Mouse (Mus musculus): Measurements from ENCODE around the gene Atrnl1.
"Not testable (repeated sequence)": the region's sequence is repeated elsewhere in the genome, so short reads cannot be mapped to it uniquely, and the experiment has no call there.

Gene Atrnl1

GRCm38 (mm10) chr19:58023216-58023825 is 412.5 kb downstream of the Atrnl1 start:
- DNase-seq (ENCODE audit: low read depth, low spot score) = no peak

- DNase-seq (ENCODE audit: low read depth, low spot score) = no peak
Measured at GRCm38 (mm10) chr19:58025053-58025452, 414.2 kb downstream of the Atrnl1 start.

GRCm38 (mm10) chr19:58029661-58030060 is 418.8 kb downstream of the Atrnl1 start:
- no peak for DNase-seq (ENCODE audit: low read depth, low spot score)

GRCm38 (mm10) chr19:58033241-58033640 is 422.4 kb downstream of the Atrnl1 start:
- DNase-seq (ENCODE audit: low read depth, low spot score) = no peak

GRCm38 (mm10) chr19:58036166-58036565 is 425.3 kb downstream of the Atrnl1 start:
- DNase-seq (ENCODE audit: low read depth, low spot score) = no peak

GRCm38 (mm10) chr19:58043120-58043519 is 432.3 kb downstream of the Atrnl1 start:
- no peak for DNase-seq (ENCODE audit: low read depth, low spot score)

- peak; percentile 51 for DNase-seq (ENCODE audit: low read depth, low spot score)
Measured at GRCm38 (mm10) chr19:58043550-58043949, 432.7 kb downstream of the Atrnl1 start.

- peak; percentile 73 for DNase-seq (ENCODE audit: low read depth, low spot score)
Measured at GRCm38 (mm10) chr19:58044816-58045215, 434.0 kb downstream of the Atrnl1 start.

GRCm38 (mm10) chr19:58046656-58047055 is 435.8 kb downstream of the Atrnl1 start:
- no peak for DNase-seq (ENCODE audit: low read depth, low spot score)

GRCm38 (mm10) chr19:58050410-58050809 is 439.6 kb downstream of the Atrnl1 start:
- not testable (repeated sequence) for DNase-seq (ENCODE audit: low read depth, low spot score)

- no peak for DNase-seq (ENCODE audit: low read depth, low spot score)
Measured at GRCm38 (mm10) chr19:58050986-58051385, 440.2 kb downstream of the Atrnl1 start.

GRCm38 (mm10) chr19:58051905-58052304 is 441.1 kb downstream of the Atrnl1 start:
- DNase-seq (ENCODE audit: low read depth, low spot score) = no peak

- no peak for DNase-seq (ENCODE audit: low read depth, low spot score)
Measured at GRCm38 (mm10) chr19:58052444-58053135, 441.8 kb downstream of the Atrnl1 start.

- DNase-seq (ENCODE audit: low read depth, low spot score) = no peak
Measured at GRCm38 (mm10) chr19:58059719-58060118, 448.9 kb downstream of the Atrnl1 start.

- DNase-seq (ENCODE audit: low read depth, low spot score) = no peak
Measured at GRCm38 (mm10) chr19:58060199-58060853, 449.5 kb downstream of the Atrnl1 start.

- DNase-seq (ENCODE audit: low read depth, low spot score) = no peak
Measured at GRCm38 (mm10) chr19:58060854-58061358, 450.1 kb downstream of the Atrnl1 start.

- no peak for DNase-seq (ENCODE audit: low read depth, low spot score)
Measured at GRCm38 (mm10) chr19:58061933-58062332, 451.1 kb downstream of the Atrnl1 start.

- DNase-seq (ENCODE audit: low read depth, low spot score) = no peak
Measured at GRCm38 (mm10) chr19:58063541-58063940, 452.7 kb downstream of the Atrnl1 start.

GRCm38 (mm10) chr19:58064116-58065000 is 453.5 kb downstream of the Atrnl1 start:
- no peak for DNase-seq (ENCODE audit: low read depth, low spot score)

GRCm38 (mm10) chr19:58065001-58065314 is 454.1 kb downstream of the Atrnl1 start:
- DNase-seq (ENCODE audit: low read depth, low spot score) = no peak

GRCm38 (mm10) chr19:58065514-58065913 is 454.7 kb downstream of the Atrnl1 start:
- no peak for DNase-seq (ENCODE audit: low read depth, low spot score)

- DNase-seq (ENCODE audit: low read depth, low spot score) = no peak
Measured at GRCm38 (mm10) chr19:58068114-58068513, 457.3 kb downstream of the Atrnl1 start.

Measured in 3T3-L1 (cell line).